Mouse (Mus musculus): ENCODE results near the gene Fra10ac1. TPM values are rescaled to one million over a fixed set of nuclear protein-coding genes. Genes with fewer than 3 reads are reported as not detected.

Fra10ac1 gene
- polyA plus RNA-seq (2015; fragmentation: Nextera tagmentation; extraction: Ambion mirVana), result 10.9 and 11.1 TPM in 2 replicates

DNA sequence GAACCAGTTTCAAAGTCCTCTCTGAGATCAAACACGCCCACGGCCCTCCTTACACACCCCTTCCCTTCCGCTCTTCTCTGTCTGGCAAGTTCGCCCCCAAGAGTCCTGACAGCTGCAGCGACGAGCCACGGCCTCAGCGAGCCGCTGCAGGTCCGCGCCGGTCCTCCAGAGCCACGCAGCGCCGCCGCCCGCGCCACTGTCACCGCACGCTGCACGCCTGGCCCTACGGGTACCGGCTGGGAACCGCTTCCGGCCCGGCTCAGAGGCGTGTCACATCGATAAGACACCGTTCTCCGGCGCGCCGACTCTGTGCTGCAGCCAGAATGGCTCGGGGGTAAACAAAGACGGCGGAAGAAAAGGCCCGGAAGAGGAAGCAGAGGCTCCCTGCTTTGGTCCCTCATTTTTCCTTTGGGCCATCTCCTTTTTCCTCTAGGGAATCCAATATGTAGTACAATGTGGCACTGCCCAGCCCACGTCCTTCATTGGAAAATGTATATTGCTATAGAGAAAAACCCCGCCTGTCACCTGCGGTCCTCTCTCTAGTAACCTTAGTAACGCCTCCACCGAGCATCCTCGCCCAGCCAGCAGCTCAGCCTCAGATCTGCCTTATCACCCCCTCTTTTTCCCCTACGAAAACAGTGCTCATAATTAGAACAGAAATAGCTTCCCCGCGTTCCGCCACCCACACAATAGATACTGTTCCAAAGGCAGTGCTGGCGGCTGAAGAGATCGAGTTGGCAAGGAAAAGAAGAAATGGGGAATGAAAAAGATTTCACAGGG is at the start of gene Fra10ac1:
Fra10ac1 (minus strand) TSS at position 252 of the 780 bp plus-strand sequence.
- peak within 1 kb of the TSS; percentile 76 for H3K27ac ChIP-seq (replicated peaks)
- H3K4me1 ChIP-seq (replicated peaks), result peaks cover 22% of the 10 kb centered on the region
- peak within 1 kb of the TSS; percentile 79 for H3K4me3 ChIP-seq (replicated peaks)
- peak; percentile 98 for ATAC-seq (ENCODE audit: insufficient read depth)
- peak within 1 kb of the TSS; percentile 72 for H3K9ac ChIP-seq
- no peaks in the 10 kb centered on the region for H3K27me3 ChIP-seq
- H3K36me3 ChIP-seq (replicated peaks), result no peaks in the 10 kb centered on the region
- WGBS (ENCODE audit: insufficient replicate concordance), result under 1% methylated on average over 49 of the region's 49 CpGs
- peak within 1 kb of the TSS; percentile 79 for H3K4me2 ChIP-seq
- H3K9me3 ChIP-seq (replicated peaks), result no peaks in the 10 kb centered on the region

DNA sequence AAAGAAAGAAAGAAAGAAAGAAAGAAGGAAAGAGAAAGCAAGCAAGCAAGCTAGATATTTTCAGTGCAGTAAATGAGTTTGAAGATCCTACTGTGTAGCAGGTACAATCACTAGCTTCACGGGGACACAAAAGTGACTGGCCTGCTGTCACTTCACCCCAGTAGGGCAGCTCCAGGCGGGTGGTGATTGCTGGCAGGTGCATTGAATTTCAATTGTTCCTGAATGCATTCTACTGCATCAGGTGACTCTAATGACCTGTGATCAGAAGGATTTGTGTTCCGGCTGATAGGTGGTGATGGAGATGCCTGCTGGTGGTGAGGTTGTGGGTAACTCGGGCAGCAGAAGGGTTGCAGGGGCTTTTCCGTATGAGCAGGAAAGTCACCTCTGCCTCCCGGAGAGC is 47.1 kb upstream of the Fra10ac1 start:
- Histone ChIP-seq H3K27me3 (peaks cover 3% of the 10 kb centered on the region; the same call in 1 of the 2 replicates), H3K4me3 (replicated peaks) (no peak overlapping the region), H3K4me1 (replicated peaks) (no peaks in the 10 kb centered on the region), H3K9me3 (replicated peaks) (no peaks in the 10 kb centered on the region), H3K27ac (replicated peaks) (no peak overlapping the region), H3K36me3 (replicated peaks) (no peaks in the 10 kb centered on the region), H3K4me2 (no peak overlapping the region), H3K9ac (no peak overlapping the region)
- WGBS (ENCODE audit: insufficient replicate concordance), result 23% methylated on average over 6 of the region's 6 CpGs
- no peak for ATAC-seq (ENCODE audit: insufficient read depth)

GRCm38 (mm10) chr19:38267469-38267868 is 43.5 kb upstream of the Fra10ac1 start:
- no peak for ATAC-seq (ENCODE audit: insufficient read depth)
- H3K36me3 ChIP-seq (replicated peaks), result no peaks in the 10 kb centered on the region
- no peak overlapping the region for H3K4me3 ChIP-seq (replicated peaks)
- no peak overlapping the region for H3K27ac ChIP-seq (replicated peaks)
- peaks cover 25% of the 10 kb centered on the region for H3K27me3 ChIP-seq
- H3K9me3 ChIP-seq (replicated peaks), result no peaks in the 10 kb centered on the region
- H3K9ac ChIP-seq, result no peak overlapping the region
- H3K4me2 ChIP-seq, result no peak overlapping the region
- 63% methylated on average over 5 of the region's 5 CpGs for WGBS (ENCODE audit: insufficient replicate concordance)
- H3K4me1 ChIP-seq (replicated peaks), result no peaks in the 10 kb centered on the region

- H3K4me1 ChIP-seq (replicated peaks), result no peaks in the 10 kb centered on the region
- H3K4me3 ChIP-seq (replicated peaks), result no peak overlapping the region
- H3K27ac ChIP-seq (replicated peaks), result no peak overlapping the region
- H3K36me3 ChIP-seq (replicated peaks), result no peaks in the 10 kb centered on the region
- H3K4me2 ChIP-seq, result no peak overlapping the region
- H3K27me3 ChIP-seq, result peaks cover 26% of the 10 kb centered on the region
- WGBS (ENCODE audit: insufficient replicate concordance), result 64% methylated on average over 5 of the region's 5 CpGs
- no peaks in the 10 kb centered on the region for H3K9me3 ChIP-seq (replicated peaks)
- H3K9ac ChIP-seq, result no peak overlapping the region
- no peak for ATAC-seq (ENCODE audit: insufficient read depth)
Measured at GRCm38 (mm10) chr19:38265767-38266166, 41.8 kb upstream of the Fra10ac1 start.

DNA sequence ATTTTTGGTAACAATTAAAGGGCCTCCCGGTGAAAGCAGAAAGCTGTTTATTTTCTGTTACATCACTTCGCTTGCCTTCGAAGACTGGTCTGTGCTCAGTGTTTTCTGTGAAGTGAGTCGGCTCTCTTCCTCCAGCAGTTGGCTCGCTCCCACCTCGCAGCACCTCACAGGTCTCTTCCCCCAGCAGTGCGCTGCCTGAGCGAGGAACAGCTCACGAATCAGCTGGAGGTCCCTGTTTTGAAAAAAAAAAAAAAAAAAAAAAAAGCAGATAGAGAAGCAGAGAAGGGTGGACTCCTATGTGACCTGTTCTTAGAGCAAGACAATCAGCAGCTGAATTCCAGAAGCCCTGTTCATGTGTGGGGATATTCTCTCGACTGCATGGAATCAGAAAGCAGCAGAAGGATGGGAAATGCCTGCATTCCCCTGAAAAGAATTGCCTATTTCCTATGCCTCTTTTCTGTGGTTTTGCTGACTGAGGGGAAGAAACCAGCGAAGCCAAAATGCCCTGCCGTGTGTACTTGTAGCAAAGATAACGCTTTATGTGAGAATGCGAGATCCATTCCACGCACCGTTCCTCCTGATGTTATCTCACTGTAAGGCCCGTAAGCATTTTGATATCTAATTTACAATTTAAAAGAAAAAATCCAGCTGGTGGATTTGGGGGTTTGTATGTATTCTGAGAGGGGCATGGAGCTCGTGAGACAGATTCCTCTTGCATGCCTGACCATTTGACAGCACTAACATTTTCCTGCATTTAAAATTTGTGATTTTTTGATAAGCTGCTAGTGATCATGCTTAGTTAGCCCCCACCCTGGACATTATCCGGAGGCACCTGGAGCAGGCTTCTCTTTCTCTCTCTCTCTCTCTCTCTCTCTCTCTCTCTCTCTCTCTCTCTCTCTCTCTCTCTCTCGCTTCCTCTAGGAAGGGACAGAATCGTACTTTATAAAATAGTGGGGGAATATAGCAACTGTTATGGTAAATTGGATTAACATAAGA is 40.8 kb upstream of the Fra10ac1 start, which contains the start of gene Lgi1:
Lgi1 (plus strand) TSS at position 32 of the 996 bp plus-strand sequence.
- no peaks in the 10 kb centered on the region for H3K9me3 ChIP-seq (replicated peaks)
- no peak within 1 kb of the TSS for H3K4me3 ChIP-seq (replicated peaks)
- no peaks in the 10 kb centered on the region for H3K4me1 ChIP-seq (replicated peaks)
- H3K27ac ChIP-seq (replicated peaks), result no peak within 1 kb of the TSS
- no peaks in the 10 kb centered on the region for H3K36me3 ChIP-seq (replicated peaks)
- no peak within 1 kb of the TSS for H3K9ac ChIP-seq
- WGBS (ENCODE audit: insufficient replicate concordance), result 10% methylated on average over 21 of the region's 21 CpGs
- no peak for ATAC-seq (ENCODE audit: insufficient read depth)
- H3K27me3 ChIP-seq, result peaks cover 26% of the 10 kb centered on the region
- no peak within 1 kb of the TSS for H3K4me2 ChIP-seq

GRCm38 (mm10) chr19:38263829-38264504 is 40.0 kb upstream of the Fra10ac1 start:
- Histone ChIP-seq H3K27ac (replicated peaks) (no peak overlapping the region), H3K9ac (no peak overlapping the region), H3K9me3 (replicated peaks) (no peaks in the 10 kb centered on the region), H3K36me3 (replicated peaks) (no peaks in the 10 kb centered on the region), H3K4me1 (replicated peaks) (no peaks in the 10 kb centered on the region), H3K4me3 (replicated peaks) (no peak overlapping the region), H3K4me2 (no peak overlapping the region), H3K27me3 (peaks cover 26% of the 10 kb centered on the region)
- no peak for ATAC-seq (ENCODE audit: insufficient read depth)
- 17% methylated on average over 14 of the region's 14 CpGs for WGBS (ENCODE audit: insufficient replicate concordance)

DNA sequence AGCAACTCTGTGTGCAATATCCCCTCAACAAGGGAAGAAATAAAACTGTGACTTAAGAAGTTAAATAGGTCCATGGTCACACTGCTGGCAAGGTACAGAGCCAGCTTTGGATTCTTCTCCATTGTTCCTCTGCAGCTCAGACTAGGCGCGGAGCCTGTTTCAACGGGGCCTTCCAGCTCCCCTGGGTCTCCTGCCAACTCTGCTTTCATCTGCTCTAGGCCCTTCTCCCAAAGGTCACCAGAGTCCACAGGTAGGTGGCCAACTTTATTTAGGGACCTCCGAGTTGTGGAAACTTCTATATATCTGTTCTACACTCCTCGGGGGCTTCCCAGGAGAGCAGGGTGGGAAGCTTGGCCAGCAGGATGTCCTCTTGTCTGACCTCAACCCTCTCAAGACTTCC is 37.4 kb upstream of the Fra10ac1 start:
- no peak for ATAC-seq (ENCODE audit: insufficient read depth)
- WGBS (ENCODE audit: insufficient replicate concordance), result 57% methylated on average over 5 of the region's 5 CpGs
- no peak overlapping the region for H3K9ac ChIP-seq
- no peak overlapping the region for H3K4me2 ChIP-seq
- no peak overlapping the region for H3K4me3 ChIP-seq (replicated peaks)
- no peaks in the 10 kb centered on the region for H3K4me1 ChIP-seq (replicated peaks)
- H3K9me3 ChIP-seq (replicated peaks), result no peaks in the 10 kb centered on the region
- H3K36me3 ChIP-seq (replicated peaks), result no peaks in the 10 kb centered on the region
- H3K27ac ChIP-seq (replicated peaks), result no peak overlapping the region
- peaks cover 23% of the 10 kb centered on the region for H3K27me3 ChIP-seq

DNA sequence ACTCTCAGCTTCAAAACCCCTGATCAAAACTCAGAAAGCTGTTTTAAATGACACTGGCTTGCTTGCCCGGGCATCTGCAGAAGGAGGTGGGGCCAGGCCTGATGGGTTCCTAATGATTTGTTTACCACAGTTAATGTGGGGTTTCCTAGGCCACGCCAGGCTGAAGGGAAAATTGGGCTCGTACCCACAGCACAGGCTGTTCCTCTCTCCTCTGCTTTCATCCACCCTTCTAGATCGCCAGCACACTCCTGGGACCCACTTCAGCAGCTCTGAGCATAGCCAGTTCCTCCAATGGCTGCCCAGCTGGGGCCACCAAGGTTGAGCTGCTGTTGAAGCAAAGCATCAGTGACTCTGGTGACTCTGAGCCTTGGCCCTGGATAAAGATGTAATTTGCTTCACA is 36.4 kb upstream of the Fra10ac1 start:
- H3K9ac ChIP-seq, result no peak overlapping the region
- WGBS (ENCODE audit: insufficient replicate concordance), result 28% methylated on average over 4 of the region's 4 CpGs
- ATAC-seq (ENCODE audit: insufficient read depth), result no peak

DNA sequence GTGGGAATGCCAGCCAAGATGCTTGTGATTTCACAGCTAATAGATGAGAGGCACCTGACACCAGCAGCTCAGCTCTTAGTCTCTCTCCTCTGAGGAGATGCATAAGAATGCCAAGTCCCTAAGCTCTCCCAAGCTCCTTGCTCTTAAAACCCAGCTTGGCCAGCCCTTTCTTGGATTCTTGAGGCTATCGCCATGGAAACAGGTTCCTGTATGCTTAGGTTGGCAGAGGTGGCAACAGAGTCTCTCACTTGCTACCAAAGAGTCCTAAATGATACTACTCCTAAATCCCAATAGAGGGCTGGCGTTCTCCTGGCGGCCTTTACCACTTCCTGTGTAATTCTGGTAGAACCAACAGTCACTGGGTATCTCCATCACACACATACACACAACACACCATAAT is 35.5 kb upstream of the Fra10ac1 start:
- no peaks in the 10 kb centered on the region for H3K4me1 ChIP-seq (replicated peaks)
- no peak overlapping the region for H3K9ac ChIP-seq
- WGBS (ENCODE audit: insufficient replicate concordance), result 52% methylated on average over 3 of the region's 3 CpGs

More for the DNA sequence above, 36.4 kb upstream of the Fra10ac1 start:
- Histone ChIP-seq H3K27me3 (peaks cover 23% of the 10 kb centered on the region), H3K36me3 (replicated peaks) (no peaks in the 10 kb centered on the region), H3K27ac (replicated peaks) (no peak overlapping the region), H3K9me3 (replicated peaks) (no peaks in the 10 kb centered on the region), H3K4me2 (no peak overlapping the region), H3K4me1 (replicated peaks) (no peaks in the 10 kb centered on the region), H3K4me3 (replicated peaks) (no peak overlapping the region)

DNA sequence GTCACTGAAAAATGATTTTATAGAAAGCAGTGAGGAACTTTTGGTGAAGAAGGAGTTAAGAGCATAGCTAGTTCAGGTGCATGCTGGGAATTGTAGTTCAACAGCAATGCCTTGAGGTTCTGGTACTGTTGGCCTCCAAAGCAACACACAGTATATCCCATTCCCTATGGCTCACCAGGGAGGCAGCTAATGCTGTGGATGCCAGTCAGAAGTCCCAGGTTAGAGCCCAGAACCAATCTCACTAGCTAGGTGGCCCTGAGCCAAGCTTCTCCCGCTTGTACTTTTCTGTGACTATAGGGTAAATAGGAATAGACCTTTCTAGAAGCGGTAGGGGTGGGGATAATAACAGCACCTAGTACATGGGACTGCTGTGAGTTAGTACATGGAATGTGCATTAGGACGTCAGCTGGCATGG is 34.7 kb upstream of the Fra10ac1 start:
- 54% methylated on average over 3 of the region's 3 CpGs for WGBS (ENCODE audit: insufficient replicate concordance)
- H3K9ac ChIP-seq, result no peak overlapping the region
- H3K36me3 ChIP-seq (replicated peaks), result no peaks in the 10 kb centered on the region
- H3K4me2 ChIP-seq, result no peak overlapping the region
- no peak overlapping the region for H3K27ac ChIP-seq (replicated peaks)
- H3K4me3 ChIP-seq (replicated peaks), result no peak overlapping the region
- no peaks in the 10 kb centered on the region for H3K4me1 ChIP-seq (replicated peaks)
- H3K9me3 ChIP-seq (replicated peaks), result no peaks in the 10 kb centered on the region
- no peak for ATAC-seq (ENCODE audit: insufficient read depth)
- peaks cover 8% of the 10 kb centered on the region for H3K27me3 ChIP-seq

More for the DNA sequence above, 35.5 kb upstream of the Fra10ac1 start:
- peaks cover 16% of the 10 kb centered on the region for H3K27me3 ChIP-seq
- no peak overlapping the region for H3K27ac ChIP-seq (replicated peaks)
- H3K4me2 ChIP-seq, result no peak overlapping the region
- H3K4me3 ChIP-seq (replicated peaks), result no peak overlapping the region
- no peaks in the 10 kb centered on the region for H3K36me3 ChIP-seq (replicated peaks)
- no peaks in the 10 kb centered on the region for H3K9me3 ChIP-seq (replicated peaks)
- ATAC-seq (ENCODE audit: insufficient read depth), result no peak
